Mouse (Mus musculus) cerebellum, adult 2 months (tissue): ENCODE measurements around the gene Ufsp2.

Experiments
- CTCF ChIP-seq: fragments of 200-500 bp; IDR thresholded peaks from 2 replicates; pipeline ENCODE4 v1.5.1; 2011; ENCODE audit warnings: low read depth, mild to moderate bottlenecking, control low read depth, low read length, moderate library complexity, borderline replicate concordance; ENCODE audit not compliant: insufficient read depth
- POLR2A ChIP-seq: fragments of 200-500 bp; IDR thresholded peaks from 2 replicates; pipeline ENCODE4 v1.6.1; 2011; ENCODE audit warnings: low read length, control low read depth, borderline replicate concordance; ENCODE audit not compliant: insufficient read depth

- TF ChIP-seq POLR2A (no peak), CTCF (no peak)
These were observed 4.4 kb upstream of the Ufsp2 start for GRCm38 (mm10) chr8:45970894-45971293.
